Mouse (Mus musculus) lung, adult 2 months (tissue): Measurements from ENCODE around the gene Ribc1. TPM values are rescaled to one million over a fixed set of nuclear protein-coding genes. Genes with fewer than 3 reads are reported as not detected.
A peak's percentile ranks its signal among the peaks of the same experiment; 100 is the strongest.

Experiments
- DNase-seq: peaks from one replicate; pipeline ENCODE4 v3.0.0; 2022
- H3K4me1 ChIP-seq: fragments of 200-500 bp; 2 replicates; pipeline ENCODE4 v1.6.1; 2011; ENCODE audit warnings: low read length; ENCODE audit not compliant: control insufficient read depth, insufficient read depth
- H3K4me3 ChIP-seq: fragments of 200-500 bp; replicated peaks from 2 replicates; pipeline ENCODE3; 2011; ENCODE audit warnings: low read depth, mild to moderate bottlenecking, control low read depth, low read length; ENCODE audit errors: extremely low read depth
- CTCF ChIP-seq: fragments of 200-500 bp; IDR thresholded peaks from 2 replicates; pipeline ENCODE4 v1.5.1; 2011; ENCODE audit warnings: mild to moderate bottlenecking, low read length, control low read depth; ENCODE audit not compliant: insufficient read depth
- POLR2A ChIP-seq: fragments of 200-500 bp; IDR thresholded peaks from 2 replicates; pipeline ENCODE4 v1.6.1; 2011; ENCODE audit warnings: low read depth, mild to moderate bottlenecking, control low read depth, low read length, borderline replicate concordance; ENCODE audit errors: extremely low read depth
- whole genome bisulfite sequencing: fragments of 180-500 bp; shearing (Covaris S2); methylation state at CpG from one replicate; pipeline ENCODE4 v1.1.7; 2018; 5-methylcytosine and 5-hydroxymethylcytosine counted together
- polyA plus RNA-seq: library from polyadenylated mRNA; depleted of rRNA; stranded (reverse); fragments of >200 nt; gene quantifications from 2 replicates; pipeline ENCODE4 v1.2.3, GENCODE M21; 2012; rRNA removed

The Ribc1 gene
- polyA plus RNA-seq, 1 experiment, result 1.1 TPM

- 46% methylated on average over 2 of the region's 2 CpGs for WGBS
- Histone ChIP-seq H3K4me3 (no peak overlapping the region), H3K4me1 (no peaks in the 10 kb centered on the region)
- no peak for TF ChIP-seq POLR2A
- no peak for TF ChIP-seq CTCF
- DNase-seq, result no peak
Measured at GRCm38 (mm10) chrX:152002865-152003264, 13.2 kb downstream of the Ribc1 start.

GRCm38 (mm10) chrX:152001737-152002710 lies 14.1 kb downstream of the Ribc1 start, which contains the start of gene Hsd17b10:
Gene Hsd17b10, plus strand, starts transcription at chrX:152001845.
- peak; percentile 64 for DNase-seq
- H3K4me1 ChIP-seq, result no peaks in the 10 kb centered on the region
- 33% methylated on average over 40 of the region's 41 CpGs for WGBS
- peak; percentile 91; the same call in 1 of the 2 replicates for TF ChIP-seq POLR2A
- TF ChIP-seq CTCF, result no peak
- peak within 1 kb of the TSS; percentile 97 for H3K4me3 ChIP-seq

- DNase-seq, result no peak
- TF ChIP-seq CTCF, result no peak
- no peak for TF ChIP-seq POLR2A
- Histone ChIP-seq H3K4me3 (peak overlapping the region; percentile 33), H3K4me1 (no peaks in the 10 kb centered on the region)
- WGBS, result 33% methylated on average over 9 of the region's 9 CpGs
Measured at GRCm38 (mm10) chrX:152001182-152001684, 14.9 kb downstream of the Ribc1 start.

GRCm38 (mm10) chrX:151999006-151999710 lies 16.9 kb downstream of the Ribc1 start:
- DNase-seq, result no peak
- TF ChIP-seq POLR2A (no peak), CTCF (no peak)
- Histone ChIP-seq H3K4me1 (no peaks in the 10 kb centered on the region), H3K4me3 (no peak overlapping the region)
- WGBS, result 72% methylated on average over 4 of the region's 4 CpGs

Other genes with a start within 250 kb of the Ribc1 start
- 45.0 and 55.2 TPM in 2 replicates for gene Huwe1, start 215.5 kb downstream of the Ribc1 start, polyA plus RNA-seq
- gene Hsd17b10, start 14.4 kb downstream of the Ribc1 start, polyA plus RNA-seq, result 36.1 and 51.2 TPM in 2 replicates
- 15.3 and 22.4 TPM in 2 replicates for gene Smc1a, start 133 bp upstream of the Ribc1 start, polyA plus RNA-seq
- gene Iqsec2, start 128.0 kb upstream of the Ribc1 start, polyA plus RNA-seq, result 19.7 and 27.4 TPM in 2 replicates
- 46.4 and 49.9 TPM in 2 replicates for gene Kdm5c, start 216.7 kb upstream of the Ribc1 start, polyA plus RNA-seq